Mouse (Mus musculus) layer of hippocampus, postnatal 10 days (tissue): ENCODE measurements around the gene Rfx7. TPM values are rescaled to one million over a fixed set of nuclear protein-coding genes. Genes with fewer than 3 reads are reported as not detected.
A peak's percentile ranks its signal among the peaks of the same experiment; 100 is the strongest.
"Not testable (repeated sequence)": the region's sequence is repeated elsewhere in the genome, so short reads cannot be mapped to it uniquely, and the experiment has no call there.

Source experiments
- DNase-seq, 2 experiments: peaks; one replicate each; pipeline ENCODE4 v3.0.0; 2021; ENCODE audit warnings: low spot score in 2 of 2
- total RNA-seq, 2 experiments: library from RNA; stranded (reverse); gene quantifications; 2 replicates each; pipeline ENCODE4 v1.2.3; 2021

Rfx7 gene
- total RNA-seq, 2 experiments from 2014 or later: 33.8 to 34.3 TPM

- DNase-seq: no peak
Measured at GRCm38 (mm10) chr9:72537086-72537485, 5.0 kb downstream of the Rfx7 start.

- no peak for DNase-seq
Measured at GRCm38 (mm10) chr9:72543590-72543989, 11.6 kb downstream of the Rfx7 start.

- DNase-seq: no peak
Measured at GRCm38 (mm10) chr9:72558780-72559179, 26.7 kb downstream of the Rfx7 start.

GRCm38 (mm10) chr9:72560316-72560715, 28.3 kb downstream of the Rfx7 start:
- DNase-seq: no peak

- no peak for DNase-seq
Measured at GRCm38 (mm10) chr9:72563277-72563676, 31.2 kb downstream of the Rfx7 start.

GRCm38 (mm10) chr9:72567116-72567515, 35.1 kb downstream of the Rfx7 start:
- DNase-seq: no peak

- DNase-seq: no peak
Measured at GRCm38 (mm10) chr9:72580216-72580615, 48.2 kb downstream of the Rfx7 start.

GRCm38 (mm10) chr9:72590861-72591260, 58.8 kb downstream of the Rfx7 start:
- no peak for DNase-seq

- DNase-seq: no peak
Measured at GRCm38 (mm10) chr9:72592016-72592415, 60.0 kb downstream of the Rfx7 start.

- DNase-seq: not testable (repeated sequence)
Measured at GRCm38 (mm10) chr9:72594656-72595055, 62.6 kb downstream of the Rfx7 start.

GRCm38 (mm10) chr9:72600142-72600541, 68.1 kb downstream of the Rfx7 start:
- no peak for DNase-seq

GRCm38 (mm10) chr9:72609771-72610170, 77.7 kb downstream of the Rfx7 start:
- no peak for DNase-seq

- peak in 1 of 2 experiments; percentile 27 for DNase-seq
Measured at GRCm38 (mm10) chr9:72613884-72614283, 81.8 kb downstream of the Rfx7 start.

GRCm38 (mm10) chr9:72614786-72615480, 82.9 kb downstream of the Rfx7 start:
- no peak for DNase-seq

- no peak for DNase-seq
Measured at GRCm38 (mm10) chr9:72618037-72618436, 86.0 kb downstream of the Rfx7 start.

GRCm38 (mm10) chr9:72623605-72624004, 91.6 kb downstream of the Rfx7 start:
- no peak for DNase-seq

GRCm38 (mm10) chr9:72627598-72627997, 95.6 kb downstream of the Rfx7 start:
- no peak for DNase-seq

- no peak for DNase-seq
Measured at GRCm38 (mm10) chr9:72628591-72628990, 96.6 kb downstream of the Rfx7 start.

- no peak for DNase-seq
Measured at GRCm38 (mm10) chr9:72632198-72632597, 100.2 kb downstream of the Rfx7 start.

GRCm38 (mm10) chr9:72635134-72635533, 103.1 kb downstream of the Rfx7 start:
- no peak for DNase-seq

- DNase-seq: no peak
Measured at GRCm38 (mm10) chr9:72636547-72636946, 104.5 kb downstream of the Rfx7 start.

- DNase-seq: no peak
Measured at GRCm38 (mm10) chr9:72637243-72637642, 105.2 kb downstream of the Rfx7 start.
